Mouse (Mus musculus): ENCODE data around the gene Inhbe. TPM values are rescaled to one million over a fixed set of nuclear protein-coding genes. Genes with fewer than 3 reads are reported as not detected.

The Inhbe gene
- polyA plus RNA-seq, 1 experiment from 2014 or later: 0.10 TPM

GRCm38 (mm10) chr10:127341891-127342639 is 12.1 kb downstream of the Inhbe start, which contains the start of gene Gli1:
TSS of gene Gli1 (minus strand) at chr10:127341974.
- peaks cover 66% of the 10 kb centered on the region for H3K27me3 ChIP-seq (replicated peaks)
- no peak within 1 kb of the TSS; the same call in 1 of the 2 replicates for H3K9ac ChIP-seq
- H3K4me2 ChIP-seq: peak within 1 kb of the TSS; percentile 68
- H3K27ac ChIP-seq: no peak within 1 kb of the TSS
- peaks cover 40% of the 10 kb centered on the region for H3K4me1 ChIP-seq
- WGBS (ENCODE audit: insufficient replicate concordance): 1% methylated on average over 29 of the region's 29 CpGs
- H3K36me3 ChIP-seq: no peaks in the 10 kb centered on the region
- H3K4me3 ChIP-seq: peak within 1 kb of the TSS; percentile 46
- peak; percentile 46; the same call in 1 of the 2 replicates for ATAC-seq
- no peaks in the 10 kb centered on the region for H3K9me3 ChIP-seq (replicated peaks)

GRCm38 (mm10) chr10:127341360-127341690 is 12.9 kb downstream of the Inhbe start:
- 3% methylated on average over 9 of the region's 11 CpGs for WGBS (ENCODE audit: insufficient replicate concordance)
- Histone ChIP-seq H3K36me3 (no peaks in the 10 kb centered on the region), H3K9ac (no peak overlapping the region; the same call in 1 of the 2 replicates), H3K27me3 (replicated peaks) (peaks cover 74% of the 10 kb centered on the region), H3K27ac (no peak overlapping the region), H3K4me2 (peak overlapping the region; percentile 68), H3K9me3 (replicated peaks) (no peaks in the 10 kb centered on the region), H3K4me3 (peak overlapping the region; percentile 46), H3K4me1 (peaks cover 40% of the 10 kb centered on the region)
- no peak for ATAC-seq

- Histone ChIP-seq H3K4me3 (peak overlapping the region; percentile 46), H3K9me3 (replicated peaks) (no peaks in the 10 kb centered on the region), H3K27ac (no peak overlapping the region), H3K4me1 (peaks cover 40% of the 10 kb centered on the region), H3K4me2 (peak overlapping the region; percentile 68), H3K9ac (no peak overlapping the region), H3K36me3 (no peaks in the 10 kb centered on the region), H3K27me3 (replicated peaks) (peaks cover 79% of the 10 kb centered on the region)
- WGBS (ENCODE audit: insufficient replicate concordance): 3% methylated on average over 27 of the region's 27 CpGs
- no peak for ATAC-seq
Observed at GRCm38 (mm10) chr10:127340577-127341359, 13.4 kb downstream of the Inhbe start.

GRCm38 (mm10) chr10:127339683-127340576 is 14.3 kb downstream of the Inhbe start:
- 2% methylated on average over 42 of the region's 42 CpGs for WGBS (ENCODE audit: insufficient replicate concordance)
- Histone ChIP-seq H3K9ac (peak overlapping the region; percentile 33), H3K4me3 (peak overlapping the region; percentile 46), H3K9me3 (replicated peaks) (no peaks in the 10 kb centered on the region), H3K27me3 (replicated peaks) (peaks cover 80% of the 10 kb centered on the region), H3K4me1 (peaks cover 40% of the 10 kb centered on the region), H3K36me3 (no peaks in the 10 kb centered on the region), H3K27ac (no peak overlapping the region), H3K4me2 (peak overlapping the region; percentile 68)
- ATAC-seq: no peak

GRCm38 (mm10) chr10:127338930-127339682 is 15.1 kb downstream of the Inhbe start:
- Histone ChIP-seq H3K27me3 (replicated peaks) (peaks cover 80% of the 10 kb centered on the region), H3K4me2 (peak overlapping the region; percentile 68), H3K27ac (no peak overlapping the region), H3K4me3 (peak overlapping the region; percentile 46), H3K4me1 (peaks cover 40% of the 10 kb centered on the region), H3K9ac (peak overlapping the region; percentile 33; the same call in 1 of the 2 replicates), H3K36me3 (no peaks in the 10 kb centered on the region), H3K9me3 (replicated peaks) (no peaks in the 10 kb centered on the region)
- WGBS (ENCODE audit: insufficient replicate concordance): 1% methylated on average over 31 of the region's 31 CpGs
- peak; percentile 67 for ATAC-seq

- H3K9me3 ChIP-seq (replicated peaks): no peaks in the 10 kb centered on the region
- H3K36me3 ChIP-seq: no peaks in the 10 kb centered on the region
- H3K27ac ChIP-seq: no peak overlapping the region
- no peak overlapping the region for H3K9ac ChIP-seq
- no peak overlapping the region for H3K4me3 ChIP-seq
- no peak overlapping the region for H3K4me2 ChIP-seq
- WGBS (ENCODE audit: insufficient replicate concordance): 56% methylated on average over 6 of the region's 6 CpGs
- peaks cover 69% of the 10 kb centered on the region for H3K27me3 ChIP-seq (replicated peaks)
- ATAC-seq: no peak
- H3K4me1 ChIP-seq: peaks cover 43% of the 10 kb centered on the region
Observed at GRCm38 (mm10) chr10:127337536-127338099, 16.6 kb downstream of the Inhbe start.

- no peak overlapping the region for H3K9ac ChIP-seq
- no peaks in the 10 kb centered on the region for H3K9me3 ChIP-seq (replicated peaks)
- H3K4me2 ChIP-seq: no peak overlapping the region
- peaks cover 68% of the 10 kb centered on the region for H3K27me3 ChIP-seq (replicated peaks)
- H3K36me3 ChIP-seq: no peaks in the 10 kb centered on the region
- no peak for ATAC-seq
- H3K27ac ChIP-seq: no peak overlapping the region
- no peak overlapping the region for H3K4me3 ChIP-seq
- peaks cover 44% of the 10 kb centered on the region for H3K4me1 ChIP-seq
- WGBS (ENCODE audit: insufficient replicate concordance): 51% methylated on average over 5 of the region's 5 CpGs
Observed at GRCm38 (mm10) chr10:127336952-127337351, 17.3 kb downstream of the Inhbe start.

- H3K27ac ChIP-seq: no peak overlapping the region
- H3K9ac ChIP-seq: no peak overlapping the region
- no peak for ATAC-seq
- no peaks in the 10 kb centered on the region for H3K36me3 ChIP-seq
- peaks cover 41% of the 10 kb centered on the region for H3K4me1 ChIP-seq
- peaks cover 58% of the 10 kb centered on the region for H3K27me3 ChIP-seq (replicated peaks)
- H3K4me2 ChIP-seq: no peak overlapping the region
- no peaks in the 10 kb centered on the region for H3K9me3 ChIP-seq (replicated peaks)
- no peak overlapping the region for H3K4me3 ChIP-seq
- 47% methylated on average over 1 of the region's 1 CpGs for WGBS (ENCODE audit: insufficient replicate concordance)
Observed at GRCm38 (mm10) chr10:127335271-127335670, 18.9 kb downstream of the Inhbe start.

- no peak overlapping the region for H3K4me2 ChIP-seq
- H3K9me3 ChIP-seq (replicated peaks): no peaks in the 10 kb centered on the region
- no peak overlapping the region for H3K4me3 ChIP-seq
- H3K27ac ChIP-seq: no peak overlapping the region
- ATAC-seq: peak; percentile 13; the same call in 1 of the 2 replicates
- peaks cover 14% of the 10 kb centered on the region for H3K36me3 ChIP-seq
- H3K9ac ChIP-seq: no peak overlapping the region
- 27% methylated on average over 5 of the region's 5 CpGs for WGBS (ENCODE audit: insufficient replicate concordance)
- peaks cover 40% of the 10 kb centered on the region for H3K27me3 ChIP-seq (replicated peaks)
- H3K4me1 ChIP-seq: peaks cover 27% of the 10 kb centered on the region
Observed at GRCm38 (mm10) chr10:127333152-127333551, 21.1 kb downstream of the Inhbe start.

- Histone ChIP-seq H3K4me2 (peak overlapping the region; percentile 65), H3K27ac (no peak overlapping the region), H3K36me3 (peaks cover 18% of the 10 kb centered on the region), H3K9me3 (replicated peaks) (no peaks in the 10 kb centered on the region), H3K27me3 (replicated peaks) (peaks cover 40% of the 10 kb centered on the region), H3K4me3 (peak overlapping the region; percentile 31), H3K9ac (peak overlapping the region; percentile 47; the same call in 1 of the 2 replicates), H3K4me1 (peaks cover 32% of the 10 kb centered on the region)
- whole genome bisulfite sequencing (ENCODE audit: insufficient replicate concordance): 21% methylated on average over 30 of the region's 31 CpGs
- ATAC-seq: no peak
Observed at GRCm38 (mm10) chr10:127332211-127332874, 21.9 kb downstream of the Inhbe start.

All from liver, embryonic 12.5 days (tissue).